Mouse (Mus musculus) E14TG2a.4 (cell line): ENCODE measurements around the gene Rbfox1.

ENCODE experiments used
- CTCF ChIP-seq: conservative IDR thresholded peaks from 2 replicates; pipeline ENCODE4 v1.5.1; 2014; ENCODE audit warnings: low read length
- NANOG ChIP-seq: IDR thresholded peaks from 2 replicates; pipeline ENCODE4 v1.6.1; 2014; ENCODE audit warnings: borderline replicate concordance, low read length, mixed read lengths
- POU5F1 ChIP-seq: IDR thresholded peaks from 2 replicates; pipeline ENCODE4 v1.6.1; 2014; ENCODE audit warnings: low read length, borderline replicate concordance

DNA sequence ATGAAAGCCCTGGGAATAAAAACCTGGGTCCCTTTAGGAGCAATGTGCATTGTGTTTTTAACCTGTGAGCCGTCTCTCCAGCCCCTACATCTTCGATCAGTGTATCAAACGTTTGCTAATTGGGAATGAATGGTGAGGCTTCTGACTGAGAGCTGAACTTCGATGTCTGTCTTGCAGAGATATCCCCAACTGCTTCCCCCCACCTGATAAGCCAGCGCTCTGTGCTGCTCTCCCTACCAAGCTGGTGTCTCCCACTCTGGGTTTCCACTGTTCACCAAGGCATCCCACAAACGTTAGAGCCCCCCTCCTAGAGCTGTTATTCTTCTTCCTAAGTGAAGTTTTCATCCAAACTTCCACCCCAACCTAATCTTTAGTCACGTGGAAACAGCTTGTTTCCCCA is 1112.7 kb downstream of the Rbfox1 start:
- TF ChIP-seq CTCF (no peak), POU5F1 (no peak), NANOG (no peak)
